Mouse (Mus musculus): Measurements from ENCODE around the gene Ece1. TPM values are rescaled to one million over a fixed set of nuclear protein-coding genes. Genes with fewer than 3 reads are reported as not detected.

Gene Ece1
- total RNA-seq, 1 experiment: 99.2 TPM

DNA sequence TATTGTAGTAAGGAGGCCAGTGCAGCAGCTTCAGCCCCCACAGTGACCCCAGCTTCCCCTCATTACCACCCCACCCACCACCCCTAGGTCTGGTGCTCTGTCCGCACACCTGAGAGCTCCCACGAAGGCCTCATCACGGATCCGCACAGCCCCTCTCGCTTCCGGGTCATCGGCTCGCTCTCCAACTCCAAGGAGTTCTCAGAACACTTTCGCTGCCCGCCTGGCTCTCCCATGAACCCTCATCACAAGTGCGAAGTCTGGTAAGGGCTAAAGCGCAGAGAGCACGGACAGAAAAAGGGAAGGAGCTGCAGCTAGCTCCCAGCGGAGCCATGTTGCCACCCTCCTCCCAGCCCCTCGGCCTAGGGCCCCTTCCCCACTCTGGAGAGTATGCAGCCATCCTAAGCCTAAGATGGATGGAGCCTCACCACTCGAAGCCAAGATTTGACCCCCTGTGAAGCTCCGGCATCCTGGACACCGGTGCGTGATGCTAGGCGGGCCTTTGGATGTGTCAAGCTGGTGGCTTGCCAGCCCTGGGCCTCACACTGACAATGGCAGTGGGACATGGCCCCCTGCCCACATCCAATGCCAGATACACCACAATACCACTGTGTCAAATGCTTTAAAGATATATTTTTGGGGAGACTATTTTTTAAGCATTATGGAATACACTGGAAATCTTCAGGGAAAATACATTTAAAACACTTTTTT lies 100.8 kb downstream of the Ece1 start:
- peaks cover 31% of the 10 kb centered on the region for H3K36me3 ChIP-seq (ENCODE audit: control insufficient read depth, insufficient read depth, low read length, poor library complexity, severe bottlenecking)
- no peak for TF ChIP-seq HCFC1 (IDR thresholded peaks at IDR 0.05; ENCODE audit: borderline replicate concordance, insufficient read depth, low read length)
- TF ChIP-seq ZC3H11A (IDR thresholded peaks at IDR 0.05; ENCODE audit: borderline replicate concordance, low read depth, low read length): no peak
- TF ChIP-seq ZNF384 (IDR thresholded peaks at IDR 0.05; ENCODE audit: low read depth, low read length): no peak
- no peak for TF ChIP-seq CHD2 (IDR thresholded peaks at IDR 0.05; ENCODE audit: low read depth, low read length)
- TF ChIP-seq MAFK (IDR thresholded peaks at IDR 0.05; ENCODE audit: insufficient read depth, low read depth, low read length): no peak
- H3K27ac ChIP-seq (ENCODE audit: insufficient read depth, low read depth, low read length, poor library complexity, severe bottlenecking): no peak overlapping the region
- in situ Hi-C loops (cut with MboI; ENCODE audit: low sequenced_read_pairs in 2 of 2, unreplicated experiment in 2 of 2): loop anchor here in 1 of 2 experiments (10.0 kb wide), 2 partner anchors 152 to 352 kb away; no protein-coding TSS in a partner anchor
- H3K9ac ChIP-seq (ENCODE audit: insufficient read depth, low read depth, low read length, poor library complexity, severe bottlenecking): no peak overlapping the region
- no peak overlapping the region for H3K4me3 ChIP-seq (ENCODE audit: insufficient read depth in 1 of 2, low read depth in 1 of 2, low read length in 2 of 2, poor library complexity in 1 of 2, severe bottlenecking in 1 of 2)
- no peaks in the 10 kb centered on the region for H3K9me3 ChIP-seq (ENCODE audit: control insufficient read depth, insufficient read depth, low read depth, low read length)
- H3K4me1 ChIP-seq (ENCODE audit: control insufficient read depth in 2 of 2, insufficient read depth in 2 of 2, low read length in 2 of 2, poor library complexity in 1 of 2): no peaks in the 10 kb centered on the region
- DNase-seq (ENCODE audit: low read depth, low spot score): no peak

- in situ Hi-C loops (cut with MboI; ENCODE audit: low sequenced_read_pairs in 2 of 2, unreplicated experiment in 2 of 2): loop anchor here in 1 of 2 experiments (10.0 kb wide), 2 partner anchors 151 to 351 kb away; no protein-coding TSS in a partner anchor
- Histone ChIP-seq H3K36me3 (ENCODE audit: control insufficient read depth, insufficient read depth, low read length, poor library complexity, severe bottlenecking) (peaks cover 27% of the 10 kb centered on the region), H3K4me3 (ENCODE audit: insufficient read depth in 1 of 2, low read depth in 1 of 2, low read length in 2 of 2, poor library complexity in 1 of 2, severe bottlenecking in 1 of 2) (no peak overlapping the region), H3K27ac (ENCODE audit: insufficient read depth, low read depth, low read length, poor library complexity, severe bottlenecking) (no peak overlapping the region), H3K9ac (ENCODE audit: insufficient read depth, low read depth, low read length, poor library complexity, severe bottlenecking) (no peak overlapping the region), H3K9me3 (ENCODE audit: control insufficient read depth, insufficient read depth, low read depth, low read length) (no peaks in the 10 kb centered on the region), H3K4me1 (ENCODE audit: control insufficient read depth in 2 of 2, insufficient read depth in 2 of 2, low read length in 2 of 2, poor library complexity in 1 of 2) (no peaks in the 10 kb centered on the region)
- TF ChIP-seq ZC3H11A (IDR thresholded peaks at IDR 0.05; ENCODE audit: borderline replicate concordance, low read depth, low read length): no peak
- TF ChIP-seq HCFC1 (IDR thresholded peaks at IDR 0.05; ENCODE audit: borderline replicate concordance, insufficient read depth, low read length): no peak
- TF ChIP-seq ZNF384 (IDR thresholded peaks at IDR 0.05; ENCODE audit: low read depth, low read length): no peak
- TF ChIP-seq MAFK (IDR thresholded peaks at IDR 0.05; ENCODE audit: insufficient read depth, low read depth, low read length): no peak
- no peak for TF ChIP-seq CHD2 (IDR thresholded peaks at IDR 0.05; ENCODE audit: low read depth, low read length)
- no peak for DNase-seq (ENCODE audit: low read depth, low spot score)
Observed at GRCm38 (mm10) chr4:137963431-137963830, 101.4 kb downstream of the Ece1 start.

GRCm38 (mm10) chr4:137963881-137964584 lies 102.0 kb downstream of the Ece1 start:
- Histone ChIP-seq H3K4me3 (ENCODE audit: insufficient read depth in 1 of 2, low read depth in 1 of 2, low read length in 2 of 2, poor library complexity in 1 of 2, severe bottlenecking in 1 of 2) (no peak overlapping the region), H3K27ac (ENCODE audit: insufficient read depth, low read depth, low read length, poor library complexity, severe bottlenecking) (no peak overlapping the region), H3K9ac (ENCODE audit: insufficient read depth, low read depth, low read length, poor library complexity, severe bottlenecking) (no peak overlapping the region), H3K36me3 (ENCODE audit: control insufficient read depth, insufficient read depth, low read length, poor library complexity, severe bottlenecking) (peaks cover 24% of the 10 kb centered on the region), H3K4me1 (ENCODE audit: control insufficient read depth in 2 of 2, insufficient read depth in 2 of 2, low read length in 2 of 2, poor library complexity in 1 of 2) (no peaks in the 10 kb centered on the region), H3K9me3 (ENCODE audit: control insufficient read depth, insufficient read depth, low read depth, low read length) (no peaks in the 10 kb centered on the region)
- in situ Hi-C loops (cut with MboI; ENCODE audit: low sequenced_read_pairs in 2 of 2, unreplicated experiment in 2 of 2): loop anchor here in 1 of 2 experiments (10.0 kb wide), 2 partner anchors 151 to 351 kb away; no protein-coding TSS in a partner anchor
- DNase-seq (ENCODE audit: low read depth, low spot score): peak; percentile 89
- TF ChIP-seq CHD2 (IDR thresholded peaks at IDR 0.05; ENCODE audit: low read depth, low read length): no peak
- TF ChIP-seq ZC3H11A (IDR thresholded peaks at IDR 0.05; ENCODE audit: borderline replicate concordance, low read depth, low read length): 0 out of 2 replicates have a peak, but pooled peaks have one; percentile 18
- TF ChIP-seq ZNF384 (IDR thresholded peaks at IDR 0.05; ENCODE audit: low read depth, low read length): 0 out of 2 replicates have a peak, but pooled peaks have one; percentile 20

DNA sequence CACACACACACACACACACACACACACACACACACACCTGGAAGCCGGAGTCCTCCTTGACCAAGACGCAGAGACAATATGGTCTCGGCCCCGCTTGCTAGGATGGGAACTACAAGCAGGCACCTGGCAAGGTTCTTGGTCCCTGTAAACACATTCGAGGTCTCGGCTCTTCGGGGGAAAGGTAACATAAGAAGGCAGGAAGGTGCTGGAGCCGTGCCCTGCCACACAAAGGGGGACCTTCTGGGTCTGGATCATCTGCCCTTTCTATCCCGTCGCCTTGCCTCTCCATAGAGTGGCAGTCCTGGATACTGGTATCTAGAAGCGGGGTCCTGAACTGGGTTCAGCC lies 102.5 kb downstream of the Ece1 start:
- H3K4me3 ChIP-seq (ENCODE audit: insufficient read depth in 1 of 2, low read depth in 1 of 2, low read length in 2 of 2, poor library complexity in 1 of 2, severe bottlenecking in 1 of 2): no peak overlapping the region
- TF ChIP-seq ZC3H11A (IDR thresholded peaks at IDR 0.05; ENCODE audit: borderline replicate concordance, low read depth, low read length) (no peak), MAFK (IDR thresholded peaks at IDR 0.05; ENCODE audit: insufficient read depth, low read depth, low read length) (no peak), CHD2 (IDR thresholded peaks at IDR 0.05; ENCODE audit: low read depth, low read length) (no peak), ZNF384 (IDR thresholded peaks at IDR 0.05; ENCODE audit: low read depth, low read length) (no peak), HCFC1 (IDR thresholded peaks at IDR 0.05; ENCODE audit: borderline replicate concordance, insufficient read depth, low read length) (no peak)
- no peak overlapping the region for H3K27ac ChIP-seq (ENCODE audit: insufficient read depth, low read depth, low read length, poor library complexity, severe bottlenecking)
- no peak overlapping the region for H3K9ac ChIP-seq (ENCODE audit: insufficient read depth, low read depth, low read length, poor library complexity, severe bottlenecking)
- H3K4me1 ChIP-seq (ENCODE audit: control insufficient read depth in 2 of 2, insufficient read depth in 2 of 2, low read length in 2 of 2, poor library complexity in 1 of 2): no peaks in the 10 kb centered on the region
- no peak for DNase-seq (ENCODE audit: low read depth, low spot score)
- peaks cover 18% of the 10 kb centered on the region for H3K36me3 ChIP-seq (ENCODE audit: control insufficient read depth, insufficient read depth, low read length, poor library complexity, severe bottlenecking)
- H3K9me3 ChIP-seq (ENCODE audit: control insufficient read depth, insufficient read depth, low read depth, low read length): no peaks in the 10 kb centered on the region
- in situ Hi-C loops (cut with MboI; ENCODE audit: low sequenced_read_pairs in 2 of 2, unreplicated experiment in 2 of 2): loop anchor here in 1 of 2 experiments (10.0 kb wide), 2 partner anchors 150 to 350 kb away; no protein-coding TSS in a partner anchor
